Mouse (Mus musculus) left cerebral cortex, postnatal 4 days (tissue): ENCODE data around the gene Wdhd1. TPM values are rescaled to one million over a fixed set of nuclear protein-coding genes. Genes with fewer than 3 reads are reported as not detected.

Experiments used
- total RNA-seq, 2 experiments: library from RNA; stranded (reverse); gene quantifications; 2 replicates each; pipeline ENCODE4 v1.2.3; 2021

Wdhd1 gene
- total RNA-seq, 2 experiments from 2014 or later: 7.3 to 7.7 TPM

Other genes starting within 250 kb of the Wdhd1 start
- under 1 TPM; 0.74 to 0.83 TPM for gene Gch1, start 87.4 kb downstream of the Wdhd1 start, total RNA-seq
- 10 to 100 TPM in 1 of 2 experiments, 1 to 10 TPM in 1; 9.8 to 10.1 TPM for gene Socs4, start 74 bp upstream of the Wdhd1 start, total RNA-seq
- gene Mapk1ip1l, start 21.4 kb upstream of the Wdhd1 start, total RNA-seq: 10 to 100 TPM; 94.0 to 94.9 TPM
- gene Lgals3, start 90.9 kb upstream of the Wdhd1 start, total RNA-seq: 1 to 10 TPM; 1.3 to 1.8 TPM
- 1 to 10 TPM; 4.0 to 4.2 TPM for gene Dlgap5, start 141.6 kb upstream of the Wdhd1 start, total RNA-seq
- gene Fbxo34, start 173.6 kb upstream of the Wdhd1 start, total RNA-seq: 10 to 100 TPM; 27.9 to 28.4 TPM